Mouse (Mus musculus) myocyte (in vitro differentiated cells): Measurements from ENCODE around the gene Cd300ld3.

ENCODE experiments used
- CEBPB ChIP-seq: IDR thresholded peaks from 2 replicates; pipeline ENCODE4 v1.6.1; 2011; ENCODE audit warnings: mild to moderate bottlenecking, moderate library complexity; ENCODE audit not compliant: poor library complexity, insufficient read depth, severe bottlenecking
- POLR2A ChIP-seq: IDR thresholded peaks from one replicate; pipeline ENCODE4 v1.6.1; 2011; ENCODE audit warnings: low read depth, mild to moderate bottlenecking, control low read depth, moderate library complexity; ENCODE audit not compliant: insufficient read length
- USF1 ChIP-seq: IDR thresholded peaks from one replicate; pipeline ENCODE4 v1.6.1; 2011; ENCODE audit warnings: low read depth, mild to moderate bottlenecking, control low read depth, moderate library complexity

GRCm38 (mm10) chr11:115048259-115048658, at the start of gene Cd300ld3:
- no peak for TF ChIP-seq USF1
- no peak for TF ChIP-seq POLR2A
- TF ChIP-seq CEBPB = no peak
